Mouse (Mus musculus): ENCODE measurements around the gene Slc29a4. TPM values are rescaled to one million over a fixed set of nuclear protein-coding genes. Genes with fewer than 3 reads are reported as not detected.

Gene Slc29a4
- polyA plus RNA-seq, 1 experiment from 2014 or later, result 2.3 TPM

- Histone ChIP-seq H3K27me3 (replicated peaks; ENCODE audit: insufficient read depth, low read length) (no peaks in the 10 kb centered on the region), H3K4me2 (replicated peaks; ENCODE audit: low read depth, low read length) (no peak overlapping the region), H3K4me3 (ENCODE audit: low read depth, low read length) (no peak overlapping the region), H3K9me3 (ENCODE audit: low read length) (no peaks in the 10 kb centered on the region), H3K27ac (ENCODE audit: low read length) (no peak overlapping the region), H3K4me1 (ENCODE audit: insufficient read depth, low read depth, low read length) (no peaks in the 10 kb centered on the region), H3K36me3 (ENCODE audit: insufficient read depth, low read length) (peaks cover 46% of the 10 kb centered on the region), H3K9ac (replicated peaks; ENCODE audit: low read depth) (no peak overlapping the region)
- ATAC-seq (no peak), DNase-seq (ENCODE audit: low spot score) (no peak)
- WGBS, result 89% methylated on average over 11 of the region's 11 CpGs
- TF ChIP-seq EP300 (IDR thresholded peaks at IDR 0.05), result no peak
- no peak for TF ChIP-seq CTCF (IDR thresholded peaks at IDR 0.05)
Observed at GRCm38 (mm10) chr5:142750173-142750572, 57.9 kb downstream of the Slc29a4 start.

DNA sequence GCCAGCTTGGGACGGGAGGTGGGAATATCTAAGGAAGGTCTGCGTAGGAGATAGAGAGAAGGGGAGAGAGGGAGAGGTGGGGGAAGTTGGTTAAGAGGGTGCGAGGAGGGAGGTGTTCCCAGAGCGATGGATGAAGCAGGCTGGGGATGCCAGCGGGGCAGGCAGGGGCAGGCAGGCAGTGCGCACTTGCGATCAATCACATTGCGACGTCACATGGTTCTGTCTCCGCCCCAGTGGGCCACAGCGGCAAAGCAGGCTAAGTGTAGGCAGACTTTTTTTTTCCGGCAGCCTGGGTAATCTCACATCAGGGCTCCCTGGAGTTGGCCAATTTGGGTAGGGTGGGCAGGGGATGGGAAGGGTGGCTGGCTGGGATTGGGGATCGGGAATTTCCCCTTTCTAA is 59.9 kb downstream of the Slc29a4 start:
- H3K4me1 ChIP-seq (ENCODE audit: insufficient read depth, low read depth, low read length), result no peaks in the 10 kb centered on the region
- no peak overlapping the region for H3K9ac ChIP-seq (replicated peaks; ENCODE audit: low read depth)
- TF ChIP-seq EP300 (IDR thresholded peaks at IDR 0.05), result no peak
- no peak for TF ChIP-seq CTCF (IDR thresholded peaks at IDR 0.05)
- DNase-seq (ENCODE audit: low spot score) (no peak), ATAC-seq (no peak)
- no peak overlapping the region for H3K4me2 ChIP-seq (replicated peaks; ENCODE audit: low read depth, low read length)
- 72% methylated on average over 13 of the region's 13 CpGs for WGBS
- no peak overlapping the region for H3K27ac ChIP-seq (ENCODE audit: low read length)
- H3K36me3 ChIP-seq (ENCODE audit: insufficient read depth, low read length), result peaks cover 58% of the 10 kb centered on the region
- H3K9me3 ChIP-seq (ENCODE audit: low read length), result no peaks in the 10 kb centered on the region
- no peak overlapping the region for H3K4me3 ChIP-seq (ENCODE audit: low read depth, low read length)
- H3K27me3 ChIP-seq (replicated peaks; ENCODE audit: insufficient read depth, low read length), result no peaks in the 10 kb centered on the region

GRCm38 (mm10) chr5:142759786-142760185 is 67.5 kb downstream of the Slc29a4 start:
- no peak overlapping the region for H3K4me3 ChIP-seq (ENCODE audit: low read depth, low read length)
- no peaks in the 10 kb centered on the region for H3K9me3 ChIP-seq (ENCODE audit: low read length)
- no peak overlapping the region for H3K9ac ChIP-seq (replicated peaks; ENCODE audit: low read depth)
- H3K36me3 ChIP-seq (ENCODE audit: insufficient read depth, low read length), result peaks cover 73% of the 10 kb centered on the region
- TF ChIP-seq CTCF (IDR thresholded peaks at IDR 0.05) (no peak), EP300 (IDR thresholded peaks at IDR 0.05) (no peak)
- WGBS, result 82% methylated on average over 8 of the region's 8 CpGs
- no peaks in the 10 kb centered on the region for H3K27me3 ChIP-seq (replicated peaks; ENCODE audit: insufficient read depth, low read length)
- DNase-seq (ENCODE audit: low spot score), result no peak
- no peak overlapping the region for H3K27ac ChIP-seq (ENCODE audit: low read length)
- no peaks in the 10 kb centered on the region for H3K4me1 ChIP-seq (ENCODE audit: insufficient read depth, low read depth, low read length)
- no peak for ATAC-seq
- H3K4me2 ChIP-seq (replicated peaks; ENCODE audit: low read depth, low read length), result no peak overlapping the region

- H3K27me3 ChIP-seq (replicated peaks; ENCODE audit: insufficient read depth, low read length), result no peaks in the 10 kb centered on the region
- WGBS, result 92% methylated on average over 16 of the region's 16 CpGs
Observed at GRCm38 (mm10) chr5:142761326-142761983, 69.1 kb downstream of the Slc29a4 start.

DNA sequence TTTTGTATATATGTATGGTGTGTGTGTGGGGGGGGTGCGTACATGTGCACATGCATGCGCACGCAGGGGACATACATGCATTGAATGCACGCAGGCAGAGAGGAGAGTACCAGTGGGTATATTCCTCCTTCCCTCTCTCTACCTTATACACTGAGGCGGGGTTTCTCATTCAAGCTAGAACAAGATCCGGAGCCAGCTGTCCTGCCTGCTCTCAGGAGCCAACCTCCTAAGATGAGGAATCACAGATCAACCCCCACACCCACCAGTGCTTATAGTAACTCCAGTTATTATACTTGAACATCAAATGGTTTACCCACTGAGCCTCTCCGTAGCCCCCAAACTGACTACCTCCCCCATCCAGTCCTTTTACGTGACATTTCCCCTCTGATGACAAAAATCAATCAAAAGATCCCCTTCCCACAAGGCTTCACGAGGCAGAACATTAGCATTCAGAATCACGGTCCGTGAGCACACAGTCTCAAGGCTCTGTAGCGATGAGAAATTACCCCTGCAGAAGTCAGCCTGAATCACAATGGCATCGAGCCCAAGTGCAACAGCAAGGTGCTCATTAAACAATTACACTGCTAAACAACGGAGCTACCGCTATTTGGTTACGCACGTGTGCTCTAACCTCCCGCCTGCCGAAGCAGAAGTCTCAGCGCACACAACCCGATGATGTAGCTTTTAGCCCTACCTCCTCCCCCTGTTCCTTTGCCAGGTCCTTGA is 69.9 kb downstream of the Slc29a4 start:
- ATAC-seq, result no peak
- no peaks in the 10 kb centered on the region for H3K4me1 ChIP-seq (ENCODE audit: insufficient read depth, low read depth, low read length)
- H3K27ac ChIP-seq (ENCODE audit: low read length), result no peak overlapping the region
- DNase-seq (ENCODE audit: low spot score), result no peak
- H3K4me3 ChIP-seq (ENCODE audit: low read depth, low read length), result no peak overlapping the region
- no peak for TF ChIP-seq CTCF (IDR thresholded peaks at IDR 0.05)
- no peak for TF ChIP-seq EP300 (IDR thresholded peaks at IDR 0.05)
- H3K36me3 ChIP-seq (ENCODE audit: insufficient read depth, low read length), result peaks cover 68% of the 10 kb centered on the region
- no peak overlapping the region for H3K4me2 ChIP-seq (replicated peaks; ENCODE audit: low read depth, low read length)
- no peaks in the 10 kb centered on the region for H3K9me3 ChIP-seq (ENCODE audit: low read length)
- no peak overlapping the region for H3K9ac ChIP-seq (replicated peaks; ENCODE audit: low read depth)
- no peaks in the 10 kb centered on the region for H3K27me3 ChIP-seq (replicated peaks; ENCODE audit: insufficient read depth, low read length)
- WGBS, result 94% methylated on average over 21 of the region's 21 CpGs

More at GRCm38 (mm10) chr5:142761326-142761983, 69.1 kb downstream of the Slc29a4 start:
- H3K27ac ChIP-seq (ENCODE audit: low read length), result no peak overlapping the region
- H3K4me3 ChIP-seq (ENCODE audit: low read depth, low read length), result no peak overlapping the region
- no peak overlapping the region for H3K4me2 ChIP-seq (replicated peaks; ENCODE audit: low read depth, low read length)
- ATAC-seq (no peak), DNase-seq (ENCODE audit: low spot score) (no peak)
- H3K36me3 ChIP-seq (ENCODE audit: insufficient read depth, low read length), result peaks cover 75% of the 10 kb centered on the region
- no peak overlapping the region for H3K9ac ChIP-seq (replicated peaks; ENCODE audit: low read depth)
- H3K4me1 ChIP-seq (ENCODE audit: insufficient read depth, low read depth, low read length), result no peaks in the 10 kb centered on the region
- no peak for TF ChIP-seq EP300 (IDR thresholded peaks at IDR 0.05)
- TF ChIP-seq CTCF (IDR thresholded peaks at IDR 0.05), result no peak
- no peaks in the 10 kb centered on the region for H3K9me3 ChIP-seq (ENCODE audit: low read length)

DNA sequence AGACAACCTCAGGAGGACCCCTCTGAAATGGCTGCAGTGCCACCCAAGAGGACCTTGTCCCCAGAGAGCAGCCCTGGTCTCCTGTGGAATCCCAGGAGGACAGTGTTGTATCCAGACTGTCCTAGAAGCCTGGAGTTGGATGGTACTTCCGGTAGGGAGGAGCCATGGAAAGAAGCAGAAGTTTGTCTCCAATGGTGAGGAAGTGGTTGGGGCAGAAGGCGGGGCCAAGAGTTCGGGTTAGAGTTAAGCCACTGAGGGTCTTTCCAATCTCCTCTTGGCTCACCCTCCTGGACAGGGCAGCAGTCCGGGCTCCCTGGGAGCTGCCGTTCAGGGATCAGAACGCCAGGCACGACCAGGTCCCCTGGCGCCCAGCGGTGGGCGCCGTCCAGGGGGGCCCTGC is 72.0 kb downstream of the Slc29a4 start:
- TF ChIP-seq CTCF (IDR thresholded peaks at IDR 0.05) (no peak), EP300 (IDR thresholded peaks at IDR 0.05) (no peak)
- H3K4me3 ChIP-seq (ENCODE audit: low read depth, low read length), result no peak overlapping the region
- ATAC-seq (no peak), DNase-seq (ENCODE audit: low spot score) (no peak)
- no peak overlapping the region for H3K4me2 ChIP-seq (replicated peaks; ENCODE audit: low read depth, low read length)
- no peak overlapping the region for H3K9ac ChIP-seq (replicated peaks; ENCODE audit: low read depth)
- H3K4me1 ChIP-seq (ENCODE audit: insufficient read depth, low read depth, low read length), result no peaks in the 10 kb centered on the region
- 71% methylated on average over 11 of the region's 11 CpGs for WGBS
- H3K9me3 ChIP-seq (ENCODE audit: low read length), result no peaks in the 10 kb centered on the region
- no peaks in the 10 kb centered on the region for H3K27me3 ChIP-seq (replicated peaks; ENCODE audit: insufficient read depth, low read length)
- no peak overlapping the region for H3K27ac ChIP-seq (ENCODE audit: low read length)
- H3K36me3 ChIP-seq (ENCODE audit: insufficient read depth, low read length), result peaks cover 56% of the 10 kb centered on the region
